Mouse (Mus musculus) hindlimb bud, embryonic 11.5 days (tissue): ENCODE measurements around the gene Mbd3.
"Not testable (repeated sequence)": the region's sequence is repeated elsewhere in the genome, so short reads cannot be mapped to it uniquely, and the experiment has no call there.

ENCODE experiments used
- DNase-seq: peaks from one replicate; pipeline ENCODE4 v3.0.0-alpha.2; 2012; ENCODE audit warnings: low read depth, low spot score; ENCODE audit errors: extremely low spot score

The Mbd3 gene

DNA sequence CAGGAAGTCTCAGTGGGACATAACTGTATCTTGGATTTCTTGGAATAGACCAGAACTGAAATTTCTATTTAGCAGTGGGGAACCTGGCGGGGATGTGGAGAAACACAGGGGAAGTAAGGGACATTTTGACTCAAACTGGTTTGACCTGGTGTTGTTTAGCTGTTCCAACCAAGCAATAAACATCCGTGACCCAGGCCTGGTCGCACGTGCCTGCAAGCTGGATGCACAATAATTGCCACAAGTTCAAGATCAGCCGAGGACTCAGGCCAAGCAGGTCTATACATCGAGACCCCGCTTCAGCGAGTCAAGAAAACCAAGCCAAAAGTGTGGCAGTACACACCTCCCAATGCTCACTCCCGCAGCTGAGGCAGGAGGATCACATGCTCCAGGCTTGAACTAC, 27.4 kb downstream of the Mbd3 start:
- DNase-seq = no peak

DNA sequence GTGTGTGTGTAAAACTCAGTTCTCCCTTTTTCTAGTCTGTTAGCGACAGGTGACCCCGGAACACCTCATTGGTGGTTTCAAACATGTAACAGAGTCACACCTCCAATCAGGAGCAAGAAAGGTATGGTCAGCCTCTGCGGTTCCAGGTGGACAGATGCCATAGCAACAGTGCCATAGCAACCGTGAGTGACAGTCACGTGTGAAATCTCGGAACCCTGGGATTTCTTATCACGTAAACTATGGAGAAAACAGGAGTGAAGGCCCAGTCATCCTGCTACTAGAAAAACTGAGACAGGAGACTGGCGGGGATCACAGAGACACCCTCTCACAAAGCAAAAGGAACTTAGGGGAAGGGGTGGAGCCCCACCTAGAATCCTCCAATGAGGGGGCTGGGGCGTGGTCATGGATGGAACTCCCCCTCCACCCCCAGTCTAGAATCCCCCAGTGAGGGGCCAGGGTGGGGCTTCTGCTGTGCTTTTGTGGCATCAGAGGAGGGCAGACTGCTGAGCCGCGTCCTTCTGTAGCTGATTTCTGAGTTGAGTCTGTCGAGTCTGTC, 27.9 kb downstream of the Mbd3 start:
- peak; percentile 49 for DNase-seq

DNA sequence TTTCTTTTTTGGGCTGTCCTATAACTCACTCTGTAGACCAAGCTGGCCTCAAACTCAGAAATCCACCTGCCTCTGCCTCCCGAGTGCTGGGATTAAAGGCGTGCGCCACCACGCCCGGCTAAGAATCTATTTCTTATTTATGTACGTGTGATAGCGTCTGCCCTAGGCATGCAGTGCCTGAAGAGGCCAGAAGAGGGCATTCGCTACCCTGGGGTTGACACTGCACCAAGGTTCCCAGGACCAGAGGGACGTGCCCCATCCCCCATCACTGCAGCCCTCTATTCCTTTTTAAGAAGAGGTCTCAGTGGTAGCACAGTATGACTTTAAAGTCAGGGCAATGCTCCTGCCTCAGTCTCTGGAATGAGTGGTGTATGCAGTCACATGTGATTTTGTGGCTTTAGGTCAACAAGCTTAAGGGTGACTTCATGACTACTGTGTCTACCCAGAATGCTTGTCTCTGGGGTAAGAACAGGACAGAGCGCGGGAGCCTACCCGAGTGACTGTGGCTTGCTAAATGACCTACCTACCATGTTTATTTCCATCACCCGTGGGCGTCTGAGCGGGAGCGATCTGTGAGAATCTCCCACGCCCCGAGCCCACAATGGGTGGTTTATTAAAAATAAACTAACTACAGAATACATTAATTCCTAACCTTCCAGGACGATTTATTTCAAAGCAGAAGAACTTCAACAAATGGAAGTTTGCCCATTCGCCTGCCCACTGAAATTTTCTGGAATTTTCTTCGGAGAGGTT, 29.2 kb downstream of the Mbd3 start:
- DNase-seq = no peak

GRCm38 (mm10) chr10:80368392-80368791, 31.0 kb downstream of the Mbd3 start:
- DNase-seq = no peak

DNA sequence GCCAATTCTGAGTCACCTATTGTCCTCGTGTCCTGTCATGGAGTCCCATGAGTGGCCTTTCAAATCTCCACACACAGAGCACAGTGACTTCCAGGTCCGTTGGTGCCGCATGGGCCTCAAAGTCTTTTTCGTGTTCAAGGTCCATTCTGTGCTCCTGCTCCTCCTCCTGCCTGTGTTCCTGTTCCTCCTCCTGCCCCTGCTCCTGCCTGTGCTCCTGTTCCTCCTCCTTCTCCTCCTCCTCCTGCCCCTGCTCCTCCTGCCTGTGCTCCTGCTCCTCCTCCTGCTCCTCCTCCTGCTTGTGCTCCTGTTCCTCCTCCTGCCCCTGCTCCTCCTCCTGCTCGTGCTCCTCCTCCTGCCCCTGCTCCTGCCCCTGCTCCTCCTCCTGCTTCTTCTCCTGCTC, 31.4 kb downstream of the Mbd3 start:
- no peak for DNase-seq

DNA sequence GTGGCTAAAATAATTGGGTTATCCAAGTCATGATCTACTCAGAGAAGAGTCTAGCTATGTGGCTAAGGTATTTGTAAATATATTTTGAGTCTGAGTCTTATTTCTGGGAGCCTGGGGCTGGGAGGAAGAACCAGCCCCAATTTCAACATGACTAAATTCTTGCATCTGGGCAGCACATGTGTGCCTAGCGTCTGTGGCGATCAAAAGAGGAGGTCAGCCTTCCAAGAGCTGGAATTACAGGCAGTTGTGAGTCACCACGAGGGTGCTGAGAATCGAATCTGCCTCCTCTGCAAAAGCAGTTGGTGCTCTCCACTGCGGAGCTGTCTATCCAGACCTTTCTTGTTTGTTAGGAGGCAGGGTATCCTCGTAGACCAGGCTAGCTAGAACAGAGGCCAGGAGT, 33.6 kb downstream of the Mbd3 start:
- DNase-seq = no peak

DNA sequence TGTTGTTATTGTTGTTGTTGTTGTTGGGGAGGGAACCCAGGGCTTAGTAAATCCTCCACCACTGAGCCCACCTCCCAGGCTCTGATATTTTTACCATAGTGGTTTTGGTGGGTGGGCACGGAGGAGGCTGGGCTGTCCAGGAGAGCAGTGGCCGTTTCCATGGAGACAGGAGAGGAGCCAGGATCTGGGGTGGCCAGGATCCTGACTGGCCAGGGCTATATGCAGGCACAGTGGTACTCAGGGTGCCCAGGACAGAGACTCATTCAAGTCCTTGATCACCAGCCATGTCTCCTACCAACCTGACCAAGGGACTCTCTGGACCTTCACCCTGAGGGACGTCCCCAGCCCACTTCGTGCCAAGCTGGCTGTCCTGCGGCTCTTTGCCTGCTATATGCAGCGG, 35.6 kb downstream of the Mbd3 start:
- no peak for DNase-seq

GRCm38 (mm10) chr10:80357994-80358639, 41.2 kb downstream of the Mbd3 start:
- no peak for DNase-seq

DNA sequence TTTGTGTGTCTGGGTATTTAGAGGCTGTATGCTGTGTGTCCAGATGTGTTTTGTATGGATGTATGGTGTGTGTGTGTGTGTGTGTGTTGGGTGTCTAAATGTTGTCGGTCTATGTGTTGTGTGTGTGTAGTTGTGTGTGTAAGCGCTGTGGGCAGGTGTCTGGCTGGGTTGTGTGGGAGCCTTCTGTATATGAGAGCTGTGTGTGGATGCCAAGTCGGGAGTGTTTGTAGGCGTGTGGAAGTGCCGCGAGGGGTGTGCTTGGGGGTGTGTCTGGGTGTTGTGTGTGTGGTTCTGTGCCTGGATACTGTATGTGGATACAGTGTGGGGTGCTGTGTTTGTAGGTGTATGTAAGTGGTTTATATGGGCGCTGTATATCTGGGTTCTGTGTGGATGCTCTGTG, 42.0 kb downstream of the Mbd3 start:
- DNase-seq = no peak

- DNase-seq = no peak
Measured at GRCm38 (mm10) chr10:80356737-80357136, 42.6 kb downstream of the Mbd3 start.

DNA sequence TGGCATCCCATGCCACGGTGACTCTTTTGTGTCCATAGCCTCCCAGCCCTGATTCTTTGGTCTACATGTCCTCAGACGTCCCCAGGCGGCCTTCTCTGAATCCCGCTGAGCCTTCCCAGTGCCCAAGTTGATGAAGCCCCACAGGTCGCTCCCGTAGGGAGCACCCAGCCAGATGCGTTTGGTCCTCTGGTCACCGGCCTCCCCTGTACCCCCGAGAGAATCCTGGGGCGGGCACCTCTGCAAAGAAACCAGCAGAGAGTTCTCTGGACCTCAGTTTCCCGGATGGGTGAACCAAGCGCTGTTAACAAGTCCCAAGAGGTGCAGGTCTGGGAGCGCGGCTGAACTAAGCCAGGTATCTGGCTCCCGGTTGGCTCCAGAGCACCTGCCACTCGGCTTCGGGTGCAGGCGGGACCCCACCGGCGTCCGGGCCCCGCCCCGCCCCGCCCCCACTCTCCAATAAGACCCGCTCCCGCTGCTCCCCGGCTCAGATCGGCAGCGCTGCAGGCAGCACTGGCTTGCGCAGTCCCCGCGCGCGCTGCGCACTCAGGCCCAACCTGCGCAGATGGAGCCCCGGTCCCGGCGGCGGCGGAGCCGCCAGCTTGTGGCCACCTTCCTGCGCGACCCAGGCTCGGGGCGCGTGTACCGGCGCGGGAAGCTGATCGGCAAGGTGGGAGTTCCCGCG, 43.2 kb downstream of the Mbd3 start, which contains the start of gene Plk5:
TSS of gene Plk5 (plus strand) at position 459 of the 682 bp plus-strand sequence.
- no peak for DNase-seq

DNA sequence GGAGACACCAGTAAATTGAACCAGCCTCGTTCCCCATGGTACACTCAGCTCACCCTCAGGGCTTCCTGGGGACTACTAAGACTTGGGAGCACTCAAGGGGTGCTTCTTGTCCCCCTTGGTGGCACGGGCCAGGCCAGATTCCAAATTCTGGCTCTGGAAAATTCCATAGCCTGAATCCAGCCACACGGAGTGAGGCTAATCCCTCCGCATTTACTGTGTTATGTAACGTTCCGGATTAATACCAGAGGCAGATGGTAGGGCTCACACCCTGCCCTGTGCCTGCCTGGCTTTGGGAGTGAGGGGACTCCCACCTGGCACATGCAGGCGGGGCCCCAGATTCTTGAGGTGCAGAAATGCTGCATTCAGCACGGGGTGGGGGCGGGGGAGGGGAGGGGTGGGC, 43.9 kb downstream of the Mbd3 start:
- no peak for DNase-seq

- DNase-seq = no peak
Measured at GRCm38 (mm10) chr10:80352727-80353126, 46.6 kb downstream of the Mbd3 start.

- DNase-seq = no peak
Measured at GRCm38 (mm10) chr10:80351896-80352295, 47.5 kb downstream of the Mbd3 start.

GRCm38 (mm10) chr10:80350292-80350691, 49.1 kb downstream of the Mbd3 start:
- DNase-seq = peak; percentile 69

GRCm38 (mm10) chr10:80348981-80349380, 50.4 kb downstream of the Mbd3 start:
- DNase-seq = no peak

DNA sequence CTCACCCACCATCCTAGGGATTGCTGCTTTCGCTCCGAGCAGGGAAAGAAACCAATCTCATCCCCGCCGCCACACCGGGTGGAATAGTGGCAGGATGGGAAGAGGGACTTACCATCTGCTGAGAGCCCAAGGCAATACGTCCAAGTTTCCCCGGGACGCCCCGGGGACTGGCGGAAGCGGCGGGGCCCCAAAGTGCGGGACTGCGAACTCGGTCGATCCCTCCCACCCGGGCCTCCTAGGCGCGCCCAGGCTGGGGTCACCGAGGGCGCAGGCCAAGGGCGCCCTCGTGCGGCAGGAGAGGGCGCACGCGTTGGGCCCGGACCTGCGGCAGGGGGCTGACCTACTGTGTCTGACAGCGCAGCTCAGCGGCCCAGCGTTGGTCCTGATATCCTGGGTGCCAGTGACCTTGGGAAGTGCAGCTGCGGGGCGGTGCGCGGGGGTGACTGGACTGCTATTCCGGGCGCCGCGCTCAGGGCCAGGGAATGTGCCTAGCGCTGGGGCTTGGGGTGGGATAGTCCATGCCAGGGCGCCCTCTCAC, 51.0 kb downstream of the Mbd3 start, which contains the start of gene Adamtsl5:
TSS of gene Adamtsl5 (minus strand) at position 169 of the 538 bp plus-strand sequence.
- DNase-seq = no peak

DNA sequence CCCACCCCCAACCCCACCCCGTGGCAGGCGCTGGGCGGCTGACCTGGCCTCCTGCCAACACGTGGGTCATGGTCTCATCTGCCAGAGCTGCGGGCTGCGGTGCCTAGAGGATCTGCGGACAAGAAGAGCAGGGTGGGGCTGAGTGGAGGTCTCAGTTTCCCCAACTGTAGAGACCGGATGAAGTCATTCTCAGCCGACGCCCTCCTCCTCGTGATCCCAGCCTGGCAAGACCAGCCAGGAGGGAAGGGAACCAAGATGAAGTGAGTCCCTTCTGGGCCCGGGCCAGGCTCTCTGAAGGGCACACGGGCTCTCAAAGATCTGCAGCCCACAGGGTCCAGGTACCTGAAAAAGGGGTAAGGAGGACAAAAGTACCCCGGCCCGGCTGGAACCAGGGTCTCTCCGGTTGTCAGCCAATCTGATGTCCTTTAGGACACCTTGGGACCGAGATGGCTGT, 51.8 kb downstream of the Mbd3 start:
- DNase-seq = no peak

DNA sequence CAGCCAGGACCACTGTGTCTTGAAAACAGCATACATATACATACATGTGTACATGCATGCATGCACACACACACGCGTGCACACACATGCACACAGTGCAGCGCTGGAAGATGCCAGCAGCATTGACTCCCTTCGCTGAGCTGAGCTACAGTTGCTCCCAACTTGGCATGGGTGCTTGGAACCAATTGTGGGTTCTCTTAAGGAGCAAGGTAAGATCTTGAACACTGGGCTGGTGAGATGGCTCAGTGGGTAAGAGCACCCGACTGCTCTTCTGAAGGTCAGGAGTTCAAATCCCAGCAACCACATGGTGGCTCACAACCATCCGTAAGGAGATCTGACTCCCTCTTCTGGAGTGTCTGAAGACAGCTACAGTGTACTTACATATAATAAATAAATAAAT, 53.4 kb downstream of the Mbd3 start:
- DNase-seq = not testable (repeated sequence)

GRCm38 (mm10) chr10:80345122-80345521, 54.2 kb downstream of the Mbd3 start:
- no peak for DNase-seq

DNA sequence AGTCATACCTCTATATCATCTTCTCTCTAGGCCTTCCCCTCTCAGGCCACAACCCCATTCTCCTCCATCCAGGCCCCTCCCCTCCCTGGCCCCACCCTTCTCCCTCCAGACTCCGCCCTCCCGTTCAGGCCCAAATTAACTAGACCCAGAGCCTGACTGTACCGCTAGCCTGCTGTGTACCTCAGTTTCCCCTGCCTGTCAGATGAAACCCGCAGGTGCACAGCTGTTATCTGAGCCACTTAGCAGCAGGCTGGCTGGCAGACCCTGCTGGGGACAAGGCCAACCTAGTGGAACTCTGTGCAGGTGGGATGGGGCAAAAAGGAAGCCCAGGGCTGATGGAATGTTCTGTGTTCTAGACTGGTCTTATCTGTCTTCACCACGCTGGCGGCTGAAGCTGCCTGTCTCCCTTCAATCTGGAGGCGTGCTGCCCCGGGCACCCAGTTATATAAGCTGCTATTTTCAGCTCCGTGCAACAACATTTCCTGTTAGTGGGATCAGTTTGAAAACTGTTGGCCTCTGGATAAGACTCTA, 55.2 kb downstream of the Mbd3 start:
- no peak for DNase-seq
